Mouse (Mus musculus): ENCODE measurements around the gene Pecr. TPM values are rescaled to one million over a fixed set of nuclear protein-coding genes. Genes with fewer than 3 reads are reported as not detected.
"Not testable (repeated sequence)": the region's sequence is repeated elsewhere in the genome, so short reads cannot be mapped to it uniquely, and the experiment has no call there.

Pecr gene
- total and polyA plus RNA-seq, 3 experiments: 10.7 to 15.5 TPM; not detected in 1

- TF ChIP-seq MAX (IDR thresholded peaks at IDR 0.05; ENCODE audit: low read length) (peak; percentile 40; the same call in 1 of the 2 replicates), ZNF384 (IDR thresholded peaks at IDR 0.05; ENCODE audit: low read depth, low read length) (no peak), SIN3A (IDR thresholded peaks at IDR 0.05; ENCODE audit: low read length) (no peak; the same call in 1 of the 2 replicates)
These were observed 29.5 kb downstream of the Pecr start (continued) for GRCm38 (mm10) chr1:72254545-72255061.

DNA sequence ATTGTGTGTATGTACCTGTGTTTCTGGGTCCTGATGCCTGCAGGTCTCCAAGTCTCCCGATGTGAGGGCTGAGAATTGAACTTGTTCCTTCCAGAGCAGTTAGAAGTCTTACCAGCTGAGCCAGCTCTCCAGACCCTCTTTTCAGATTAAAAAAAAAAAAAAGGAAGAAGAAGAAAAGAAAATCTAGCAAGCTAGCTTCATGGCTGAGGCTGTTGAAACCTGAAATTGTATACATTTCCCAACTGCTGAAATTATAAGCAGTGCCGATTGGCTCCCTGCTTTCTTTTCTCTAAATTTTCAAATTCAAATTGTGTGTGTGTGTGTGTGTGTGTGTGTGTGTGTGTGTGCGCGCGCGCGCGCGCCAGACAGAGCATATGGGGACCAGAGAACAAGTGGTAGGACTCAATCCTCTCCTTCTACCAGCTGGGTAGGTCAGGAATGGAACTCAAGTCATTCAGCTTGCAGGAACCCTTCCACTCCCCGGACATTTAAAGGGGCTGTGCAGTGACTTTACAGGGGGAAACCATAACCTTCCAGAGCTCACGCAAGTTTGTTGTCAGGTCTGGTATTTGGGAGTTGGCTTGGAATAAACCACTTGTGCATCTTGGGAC is 30.1 kb downstream of the Pecr start:
- Histone ChIP-seq H3K27ac (ENCODE audit: control insufficient read depth, low read depth, low read length) (peak overlapping the region; percentile 96), H3K9me3 (replicated peaks; ENCODE audit: insufficient read depth, low read length) (no peaks in the 10 kb centered on the region), H3K27me3 (ENCODE audit: control insufficient read depth in 1 of 2, insufficient read depth in 2 of 2, low read length in 2 of 2) (no peaks in the 10 kb centered on the region), H3K79me2 (ENCODE audit: control insufficient read depth, insufficient read depth, low read length, poor library complexity) (peaks cover 3% of the 10 kb centered on the region; the same call in 1 of the 2 replicates), H3K9ac (ENCODE audit: control insufficient read depth, low read depth, low read length, poor library complexity, severe bottlenecking) (peak overlapping the region; percentile 78), H3K4me1 (ENCODE audit: control insufficient read depth in 1 of 2, insufficient read depth in 2 of 2, low read length in 2 of 2) (0 out of 4 replicates have a peak, but pooled peaks cover 0 to 10% of the 10 kb centered on the region in 2 experiments), H3K4me3 (ENCODE audit: control insufficient read depth in 1 of 2, insufficient read depth in 1 of 2, low read depth in 2 of 2, low read length in 2 of 2) (peak overlapping the region; percentile 54 to 63), H3K36me3 (ENCODE audit: control insufficient read depth in 1 of 2, insufficient read depth in 2 of 2, low read length in 2 of 2) (peaks cover 0 to 3% of the 10 kb centered on the region in 2 experiments; a peak in 2 of 4 replicates)
- peak; percentile 61 for TF ChIP-seq ETS1 (IDR thresholded peaks at IDR 0.05; ENCODE audit: low read depth, low read length)
- peak; percentile 83 for TF ChIP-seq ZNF384 (IDR thresholded peaks at IDR 0.05; ENCODE audit: low read depth, low read length)
- peak; percentile 37; the same call in 1 of the 2 replicates for TF ChIP-seq TBP (IDR thresholded peaks at IDR 0.05; ENCODE audit: low read depth, low read length)
- TF ChIP-seq GABPA (IDR thresholded peaks at IDR 0.05; ENCODE audit: low read depth, low read length): no peak
- peak; percentile 81 for DNase-seq (ENCODE audit: low read depth, low spot score)

GRCm38 (mm10) chr1:72251806-72252205 is 32.3 kb downstream of the Pecr start:
- TF ChIP-seq ZMIZ1 (IDR thresholded peaks at IDR 0.05; ENCODE audit: low read depth, low read length) (no peak), NELFE (IDR thresholded peaks at IDR 0.05; ENCODE audit: low read depth, low read length) (no peak)
- Histone ChIP-seq H3K4me3 (ENCODE audit: control insufficient read depth in 1 of 2, insufficient read depth in 1 of 2, low read depth in 2 of 2, low read length in 2 of 2) (no peak overlapping the region), H3K4me1 (ENCODE audit: control insufficient read depth in 1 of 2, insufficient read depth in 2 of 2, low read length in 2 of 2) (0 out of 4 replicates have a peak, but pooled peaks cover 0 to 10% of the 10 kb centered on the region in 2 experiments), H3K27ac (ENCODE audit: control insufficient read depth, low read depth, low read length) (no peak overlapping the region), H3K9ac (ENCODE audit: control insufficient read depth, low read depth, low read length, poor library complexity, severe bottlenecking) (no peak overlapping the region), H3K9me3 (replicated peaks; ENCODE audit: insufficient read depth, low read length) (no peaks in the 10 kb centered on the region), H3K36me3 (ENCODE audit: control insufficient read depth in 1 of 2, insufficient read depth in 2 of 2, low read length in 2 of 2) (peaks cover 0 to 3% of the 10 kb centered on the region in 2 experiments; a peak in 2 of 4 replicates), H3K27me3 (ENCODE audit: control insufficient read depth in 1 of 2, insufficient read depth in 2 of 2, low read length in 2 of 2) (no peaks in the 10 kb centered on the region), H3K79me2 (ENCODE audit: control insufficient read depth, insufficient read depth, low read length, poor library complexity) (peaks cover 3% of the 10 kb centered on the region; the same call in 1 of the 2 replicates)
- DNase-seq (ENCODE audit: low read depth, low spot score): peak; percentile 63

- H3K27me3 ChIP-seq (ENCODE audit: control insufficient read depth in 1 of 2, insufficient read depth in 2 of 2, low read length in 2 of 2); H3K9me3 ChIP-seq (replicated peaks; ENCODE audit: insufficient read depth, low read length); H3K79me2 ChIP-seq (ENCODE audit: control insufficient read depth, insufficient read depth, low read length, poor library complexity); H3K27ac ChIP-seq (ENCODE audit: control insufficient read depth, low read depth, low read length); H3K4me1 ChIP-seq (ENCODE audit: control insufficient read depth in 1 of 2, insufficient read depth in 2 of 2, low read length in 2 of 2); DNase-seq (ENCODE audit: low read depth, low spot score); H3K36me3 ChIP-seq (ENCODE audit: control insufficient read depth in 1 of 2, insufficient read depth in 2 of 2, low read length in 2 of 2); H3K9ac ChIP-seq (ENCODE audit: control insufficient read depth, low read depth, low read length, poor library complexity, severe bottlenecking); H3K4me3 ChIP-seq (ENCODE audit: control insufficient read depth in 1 of 2, insufficient read depth in 1 of 2, low read depth in 2 of 2, low read length in 2 of 2): not testable (repeated sequence)
- 0 out of 2 replicates have a peak, but pooled peaks have one; percentile 44 for TF ChIP-seq ZNF384 (IDR thresholded peaks at IDR 0.05; ENCODE audit: low read depth, low read length)
These were observed 35.8 kb downstream of the Pecr start for GRCm38 (mm10) chr1:72248226-72248737.
